Mouse (Mus musculus) E14TG2a.4 (cell line): ENCODE data around the gene Ubl7.

ENCODE experiments used
- CTCF ChIP-seq: conservative IDR thresholded peaks from 2 replicates; pipeline ENCODE4 v1.5.1; 2014; ENCODE audit warnings: low read length
- NANOG ChIP-seq: IDR thresholded peaks from 2 replicates; pipeline ENCODE4 v1.6.1; 2014; ENCODE audit warnings: borderline replicate concordance, low read length, mixed read lengths
- POU5F1 ChIP-seq: IDR thresholded peaks from 2 replicates; pipeline ENCODE4 v1.6.1; 2014; ENCODE audit warnings: low read length, borderline replicate concordance

- TF ChIP-seq CTCF: no peak
- no peak for TF ChIP-seq NANOG
- TF ChIP-seq POU5F1: no peak
These were observed 53.2 kb downstream of the Ubl7 start for GRCm38 (mm10) chr9:57963998-57964395.
